Mouse (Mus musculus): ENCODE measurements around the gene Chd9. TPM values are rescaled to one million over a fixed set of nuclear protein-coding genes. Genes with fewer than 3 reads are reported as not detected.

Gene Chd9
- polyA plus RNA-seq, 1 experiment from 2014 or later: 52.0 TPM

DNA sequence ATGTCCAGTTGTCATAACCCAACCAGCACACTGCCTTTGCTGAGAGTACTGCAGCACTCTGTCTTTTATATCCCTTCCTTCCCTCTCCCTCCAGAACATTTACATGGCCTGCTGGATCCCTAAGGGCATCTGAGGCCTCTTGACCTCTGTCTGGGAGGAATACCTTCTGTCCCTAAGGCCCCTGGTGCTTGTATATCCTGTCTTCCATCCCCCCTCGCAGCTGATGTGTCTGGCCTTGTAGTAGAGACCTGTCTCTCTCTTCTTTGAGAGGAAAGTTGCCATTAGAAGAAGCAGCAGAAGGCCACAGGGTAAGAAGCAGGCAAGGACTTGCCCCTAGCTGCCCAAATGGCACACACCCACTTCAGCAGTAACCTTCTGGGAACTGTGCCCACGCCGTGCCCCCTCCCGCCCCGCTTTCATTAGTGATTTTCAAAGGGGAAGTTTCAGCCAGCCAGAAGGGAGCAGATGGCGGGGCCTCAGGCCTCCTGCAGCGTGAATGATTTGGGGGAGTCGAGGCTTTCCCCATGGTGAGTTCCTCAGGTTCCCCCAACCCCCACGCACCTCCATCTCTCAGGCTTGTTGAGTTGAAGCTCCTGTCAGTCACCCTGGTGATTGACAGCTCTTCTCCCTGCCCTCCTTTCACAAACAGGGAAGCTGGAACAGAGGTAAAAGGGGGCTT lies 33.3 kb downstream of the Chd9 start:
- WGBS: 5% methylated on average over 9 of the region's 9 CpGs
- no peaks in the 10 kb centered on the region for H3K36me3 ChIP-seq (ENCODE audit: control insufficient read depth, insufficient read depth, low read length)
- peaks cover 20% of the 10 kb centered on the region for H3K4me1 ChIP-seq (replicated peaks; ENCODE audit: control insufficient read depth, insufficient read depth, low read length)
- peak overlapping the region; percentile 89 for H3K27ac ChIP-seq (ENCODE audit: low read depth, low read length)
- peak overlapping the region; percentile 13; the same call in 1 of the 2 replicates for H3K4me2 ChIP-seq (ENCODE audit: low read depth, low read length, severe bottlenecking)
- H3K9ac ChIP-seq (ENCODE audit: low read length): peak overlapping the region; percentile 36
- no peak overlapping the region for H3K4me3 ChIP-seq (ENCODE audit: low read depth, low read length)
- ATAC-seq (replicated peaks; ENCODE audit: low FRiP score) (peak; percentile 28; the same call in 1 of the 2 replicates), DNase-seq (ENCODE audit: low spot score) (peak; percentile 72)
- no peaks in the 10 kb centered on the region for H3K9me3 ChIP-seq (ENCODE audit: control insufficient read depth, low read length)
- H3K27me3 ChIP-seq (ENCODE audit: control insufficient read depth, insufficient read depth, low read length): no peaks in the 10 kb centered on the region

GRCm38 (mm10) chr8:90862038-90862437 lies 33.9 kb downstream of the Chd9 start:
- H3K9ac ChIP-seq (ENCODE audit: low read length): peak overlapping the region; percentile 27

GRCm38 (mm10) chr8:90867061-90867460 lies 38.9 kb downstream of the Chd9 start:
- 90% methylated on average over 2 of the region's 2 CpGs for WGBS
- no peaks in the 10 kb centered on the region for H3K27me3 ChIP-seq (ENCODE audit: control insufficient read depth, insufficient read depth, low read length)
- no peak overlapping the region for H3K27ac ChIP-seq (ENCODE audit: low read depth, low read length)
- no peak overlapping the region for H3K4me3 ChIP-seq (ENCODE audit: low read depth, low read length)
- DNase-seq (ENCODE audit: low spot score) (no peak), ATAC-seq (replicated peaks; ENCODE audit: low FRiP score) (no peak)
- no peak overlapping the region for H3K9ac ChIP-seq (ENCODE audit: low read length)
- H3K4me2 ChIP-seq (ENCODE audit: low read depth, low read length, severe bottlenecking): no peak overlapping the region
- peaks cover 30% of the 10 kb centered on the region for H3K4me1 ChIP-seq (replicated peaks; ENCODE audit: control insufficient read depth, insufficient read depth, low read length)
- H3K36me3 ChIP-seq (ENCODE audit: control insufficient read depth, insufficient read depth, low read length): no peaks in the 10 kb centered on the region
- H3K9me3 ChIP-seq (ENCODE audit: control insufficient read depth, low read length): no peaks in the 10 kb centered on the region

More at GRCm38 (mm10) chr8:90862038-90862437, 33.9 kb downstream of the Chd9 start:
- ATAC-seq (replicated peaks; ENCODE audit: low FRiP score): peak; percentile 90
- H3K27me3 ChIP-seq (ENCODE audit: control insufficient read depth, insufficient read depth, low read length): no peaks in the 10 kb centered on the region
- H3K27ac ChIP-seq (ENCODE audit: low read depth, low read length): peak overlapping the region; percentile 89
- H3K9me3 ChIP-seq (ENCODE audit: control insufficient read depth, low read length): no peaks in the 10 kb centered on the region
- WGBS: 0% methylated on average over 9 of the region's 9 CpGs
- no peaks in the 10 kb centered on the region for H3K36me3 ChIP-seq (ENCODE audit: control insufficient read depth, insufficient read depth, low read length)
- H3K4me2 ChIP-seq (ENCODE audit: low read depth, low read length, severe bottlenecking): peak overlapping the region; percentile 13; the same call in 1 of the 2 replicates
- DNase-seq (ENCODE audit: low spot score): peak; percentile 87
- H3K4me1 ChIP-seq (replicated peaks; ENCODE audit: control insufficient read depth, insufficient read depth, low read length): peaks cover 20% of the 10 kb centered on the region
- H3K4me3 ChIP-seq (ENCODE audit: low read depth, low read length): no peak overlapping the region

DNA sequence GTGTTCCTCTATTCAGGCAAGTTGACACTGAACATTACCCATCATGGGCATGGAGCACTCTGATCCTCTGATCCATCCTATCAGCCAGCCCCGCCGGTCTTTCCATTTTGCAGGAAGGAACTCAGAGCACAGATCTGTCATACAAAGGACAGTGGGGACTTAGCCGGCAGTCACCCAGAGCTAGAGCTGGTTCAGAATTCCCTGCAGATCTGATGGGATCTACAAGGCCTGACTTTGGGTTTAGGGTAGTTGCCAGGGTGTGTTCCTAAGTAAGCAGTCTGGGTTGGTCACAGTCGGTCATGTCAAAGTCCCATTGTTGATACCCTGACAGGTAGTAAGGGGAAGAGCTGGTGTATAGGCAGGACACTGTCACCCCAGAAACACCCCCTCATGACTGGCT lies 39.8 kb downstream of the Chd9 start:
- 85% methylated on average over 4 of the region's 4 CpGs for WGBS
- DNase-seq (ENCODE audit: low spot score) (no peak), ATAC-seq (replicated peaks; ENCODE audit: low FRiP score) (no peak)
- Histone ChIP-seq H3K27me3 (ENCODE audit: control insufficient read depth, insufficient read depth, low read length) (no peaks in the 10 kb centered on the region), H3K36me3 (ENCODE audit: control insufficient read depth, insufficient read depth, low read length) (no peaks in the 10 kb centered on the region), H3K4me3 (ENCODE audit: low read depth, low read length) (no peak overlapping the region), H3K27ac (ENCODE audit: low read depth, low read length) (no peak overlapping the region), H3K4me2 (ENCODE audit: low read depth, low read length, severe bottlenecking) (no peak overlapping the region), H3K9ac (ENCODE audit: low read length) (no peak overlapping the region), H3K4me1 (replicated peaks; ENCODE audit: control insufficient read depth, insufficient read depth, low read length) (peaks cover 23% of the 10 kb centered on the region), H3K9me3 (ENCODE audit: control insufficient read depth, low read length) (no peaks in the 10 kb centered on the region)

GRCm38 (mm10) chr8:90868334-90868733 lies 40.2 kb downstream of the Chd9 start:
- no peak overlapping the region for H3K27ac ChIP-seq (ENCODE audit: low read depth, low read length)
- no peak for ATAC-seq (replicated peaks; ENCODE audit: low FRiP score)
- H3K9ac ChIP-seq (ENCODE audit: low read length): no peak overlapping the region
- no peak for DNase-seq (ENCODE audit: low spot score)
- no peak overlapping the region for H3K4me2 ChIP-seq (ENCODE audit: low read depth, low read length, severe bottlenecking)
- peaks cover 23% of the 10 kb centered on the region for H3K4me1 ChIP-seq (replicated peaks; ENCODE audit: control insufficient read depth, insufficient read depth, low read length)
- WGBS: 80% methylated on average over 4 of the region's 4 CpGs
- H3K27me3 ChIP-seq (ENCODE audit: control insufficient read depth, insufficient read depth, low read length): no peaks in the 10 kb centered on the region
- H3K9me3 ChIP-seq (ENCODE audit: control insufficient read depth, low read length): no peaks in the 10 kb centered on the region
- no peaks in the 10 kb centered on the region for H3K36me3 ChIP-seq (ENCODE audit: control insufficient read depth, insufficient read depth, low read length)
- no peak overlapping the region for H3K4me3 ChIP-seq (ENCODE audit: low read depth, low read length)

DNA sequence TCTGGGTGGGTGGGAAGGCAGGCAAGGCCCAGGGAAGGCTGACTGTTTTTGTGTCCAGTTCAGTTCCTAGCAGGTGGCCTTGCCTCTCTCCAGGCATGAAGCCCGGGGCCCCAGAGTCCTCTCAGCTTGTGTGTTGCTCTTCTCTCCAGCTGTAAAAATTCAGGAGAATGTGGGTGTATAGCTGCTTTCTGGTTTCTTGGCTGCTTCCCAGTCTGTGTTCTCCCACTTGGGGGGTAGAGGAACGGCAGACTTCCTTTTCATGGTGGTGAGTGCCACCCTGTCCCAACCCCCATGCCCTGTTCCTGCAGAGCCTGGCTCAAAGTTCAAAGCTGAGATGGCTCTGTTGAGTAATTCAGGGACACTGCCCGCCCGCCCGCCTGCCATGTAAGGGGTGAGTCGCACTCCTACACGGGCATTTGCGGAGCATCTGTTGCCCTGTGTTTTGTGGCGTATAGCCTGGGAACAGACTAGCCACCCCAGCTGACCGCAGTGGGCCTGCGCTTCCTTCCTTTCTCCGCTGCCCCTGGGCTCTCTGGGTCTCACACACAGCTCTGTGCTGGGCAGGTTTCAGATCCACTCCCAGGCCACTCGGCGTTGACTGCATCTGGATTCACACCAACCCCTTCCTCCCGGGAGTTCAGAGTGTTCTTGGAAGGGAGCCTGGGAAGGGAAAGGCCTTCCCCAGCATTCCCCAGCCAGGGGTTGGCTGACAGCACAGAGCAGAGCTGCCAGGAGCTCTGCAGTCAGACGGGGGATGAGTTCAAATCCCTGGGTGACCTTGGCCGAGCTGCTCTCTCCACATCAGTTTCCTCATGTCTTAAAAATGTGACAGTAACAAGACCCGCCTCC lies 41.1 kb downstream of the Chd9 start:
- H3K36me3 ChIP-seq (ENCODE audit: control insufficient read depth, insufficient read depth, low read length): no peaks in the 10 kb centered on the region
- H3K4me2 ChIP-seq (ENCODE audit: low read depth, low read length, severe bottlenecking): peak overlapping the region; percentile 29; the same call in 1 of the 2 replicates
- no peaks in the 10 kb centered on the region for H3K9me3 ChIP-seq (ENCODE audit: control insufficient read depth, low read length)
- 49% methylated on average over 18 of the region's 18 CpGs for WGBS
- H3K27me3 ChIP-seq (ENCODE audit: control insufficient read depth, insufficient read depth, low read length): no peaks in the 10 kb centered on the region
- H3K27ac ChIP-seq (ENCODE audit: low read depth, low read length): peak overlapping the region; percentile 60; the same call in 1 of the 2 replicates
- no peak overlapping the region for H3K4me3 ChIP-seq (ENCODE audit: low read depth, low read length)
- H3K9ac ChIP-seq (ENCODE audit: low read length): no peak overlapping the region
- no peak for DNase-seq (ENCODE audit: low spot score)
- H3K4me1 ChIP-seq (replicated peaks; ENCODE audit: control insufficient read depth, insufficient read depth, low read length): peaks cover 23% of the 10 kb centered on the region
- peak; percentile 25; the same call in 1 of the 2 replicates for ATAC-seq (replicated peaks; ENCODE audit: low FRiP score)

GRCm38 (mm10) chr8:90869920-90870777 lies 42.0 kb downstream of the Chd9 start:
- no peaks in the 10 kb centered on the region for H3K9me3 ChIP-seq (ENCODE audit: control insufficient read depth, low read length)
- peak overlapping the region; percentile 32; the same call in 1 of the 2 replicates for H3K9ac ChIP-seq (ENCODE audit: low read length)
- H3K27ac ChIP-seq (ENCODE audit: low read depth, low read length): peak overlapping the region; percentile 60
- peak; percentile 88 for DNase-seq (ENCODE audit: low spot score)
- no peaks in the 10 kb centered on the region for H3K27me3 ChIP-seq (ENCODE audit: control insufficient read depth, insufficient read depth, low read length)
- peak; percentile 91 for ATAC-seq (replicated peaks; ENCODE audit: low FRiP score)
- peak overlapping the region; percentile 29; the same call in 1 of the 2 replicates for H3K4me2 ChIP-seq (ENCODE audit: low read depth, low read length, severe bottlenecking)
- no peaks in the 10 kb centered on the region for H3K36me3 ChIP-seq (ENCODE audit: control insufficient read depth, insufficient read depth, low read length)
- 10% methylated on average over 21 of the region's 22 CpGs for WGBS
- H3K4me3 ChIP-seq (ENCODE audit: low read depth, low read length): no peak overlapping the region
- H3K4me1 ChIP-seq (replicated peaks; ENCODE audit: control insufficient read depth, insufficient read depth, low read length): peaks cover 23% of the 10 kb centered on the region
